ENCODE assay signal across 8 mouse cellular contexts in genomic region chr15:81805624-81806023, GRCm38 (mm10). TPM values are rescaled to one million over a fixed set of nuclear protein-coding genes. Genes with fewer than 3 reads are reported as not detected.
A peak's percentile ranks its signal among the peaks of the same experiment; 100 is the strongest.
DNase-seq lines count a peak whose midpoint lies in the region; ATAC-seq and TF ChIP-seq lines count a peak whose summit lies in the region.

No protein-coding gene starts in this region.

- WGBS in midbrain, postnatal 0 days, result 41% methylated on average over 6 of the region's 6 CpGs
- WGBS in midbrain, embryonic 15.5 days, result 42% methylated on average over 6 of the region's 6 CpGs
- WGBS in kidney, embryonic 16.5 days, result 12% methylated on average over 6 of the region's 6 CpGs
- WGBS in stomach, postnatal 0 days, result 41% methylated on average over 6 of the region's 6 CpGs

- H3K4me2 ChIP-seq in midbrain, postnatal 0 days (ENCODE audit: low read depth, low read length, poor library complexity, severe bottlenecking), result no peak overlapping the region
- no peak overlapping the region for H3K4me2 ChIP-seq in midbrain, embryonic 15.5 days
- no peak overlapping the region; the same call in 1 of the 2 replicates for H3K4me2 ChIP-seq in kidney, embryonic 16.5 days (replicated peaks; ENCODE audit: low read depth, low read length)
- H3K4me2 ChIP-seq in stomach, postnatal 0 days (replicated peaks; ENCODE audit: low read depth), result no peak overlapping the region

- H3K9ac ChIP-seq in midbrain, postnatal 0 days (replicated peaks; ENCODE audit: low read length, poor library complexity, severe bottlenecking), result no peak overlapping the region
- no peak overlapping the region for H3K9ac ChIP-seq in midbrain, embryonic 15.5 days
- no peak overlapping the region for H3K9ac ChIP-seq in kidney, embryonic 16.5 days (replicated peaks; ENCODE audit: low read length)
- no peak overlapping the region for H3K9ac ChIP-seq in stomach, postnatal 0 days (ENCODE audit: low read length)

- no peak overlapping the region for H3K4me3 ChIP-seq in midbrain, postnatal 0 days (ENCODE audit: low read depth, low read length)
- no peak overlapping the region for H3K4me3 ChIP-seq in midbrain, embryonic 15.5 days
- no peak overlapping the region for H3K4me3 ChIP-seq in kidney, embryonic 16.5 days (ENCODE audit: low read length)
- H3K4me3 ChIP-seq in stomach, postnatal 0 days (ENCODE audit: low read depth, low read length), result no peak overlapping the region

- no peaks in the 10 kb centered on the region for H3K36me3 ChIP-seq in midbrain, postnatal 0 days (ENCODE audit: insufficient read depth, low read length)
- no peaks in the 10 kb centered on the region for H3K36me3 ChIP-seq in midbrain, embryonic 15.5 days (replicated peaks)
- no peaks in the 10 kb centered on the region for H3K36me3 ChIP-seq in kidney, embryonic 16.5 days (ENCODE audit: insufficient read depth, low read length)
- H3K36me3 ChIP-seq in stomach, postnatal 0 days (ENCODE audit: control insufficient read depth, insufficient read depth, low read length), result no peaks in the 10 kb centered on the region

- ATAC-seq in midbrain, postnatal 0 days (ENCODE audit: low FRiP score), result no peak
- no peak for ATAC-seq in midbrain, embryonic 15.5 days (replicated peaks)
- no peak for ATAC-seq in kidney, embryonic 16.5 days (ENCODE audit: low FRiP score, low TSS enrichment)
- ATAC-seq in stomach, postnatal 0 days (ENCODE audit: low FRiP score, low TSS enrichment), result no peak

- peak; percentile 74 to 85 for DNase-seq in adrenal gland, adult (ENCODE audit: inconsistent age in 2 of 2, low spot score in 1 of 2)
- no peak for DNase-seq in adrenal gland, postnatal 4 days (ENCODE audit: low spot score in 2 of 2)
- DNase-seq in midbrain, postnatal 0 days (ENCODE audit: low spot score), result peak; percentile 40
- DNase-seq in stomach, postnatal 0 days (ENCODE audit: low spot score), result no peak
- no peak for DNase-seq in left cerebral cortex, adult 9 months (ENCODE audit: low spot score in 2 of 2)
- DNase-seq in frontal cortex, postnatal 36 days (ENCODE audit: low spot score in 2 of 2), result no peak

- no peak overlapping the region for H3K27ac ChIP-seq in midbrain, postnatal 0 days (ENCODE audit: low read depth, low read length)
- H3K27ac ChIP-seq in midbrain, embryonic 15.5 days, result no peak overlapping the region
- peak overlapping the region; percentile 68 for H3K27ac ChIP-seq in kidney, embryonic 16.5 days (ENCODE audit: low read length)
- H3K27ac ChIP-seq in stomach, postnatal 0 days (replicated peaks), result peak overlapping the region; percentile 2; the same call in 1 of the 2 replicates

- H3K27me3 ChIP-seq in midbrain, postnatal 0 days (ENCODE audit: insufficient read depth, low read length), result no peaks in the 10 kb centered on the region
- H3K27me3 ChIP-seq in midbrain, embryonic 15.5 days (replicated peaks), result no peaks in the 10 kb centered on the region
- H3K27me3 ChIP-seq in kidney, embryonic 16.5 days (ENCODE audit: insufficient read depth, low read length), result no peaks in the 10 kb centered on the region
- no peaks in the 10 kb centered on the region for H3K27me3 ChIP-seq in stomach, postnatal 0 days (ENCODE audit: control insufficient read depth, insufficient read depth, low read length)

- TF ChIP-seq EP300 in stomach, postnatal 0 days (optimal IDR thresholded peaks at IDR 0.05), result no peak

- no peaks in the 10 kb centered on the region for H3K9me3 ChIP-seq in midbrain, postnatal 0 days (ENCODE audit: low read length)
- H3K9me3 ChIP-seq in midbrain, embryonic 15.5 days, result no peaks in the 10 kb centered on the region
- no peaks in the 10 kb centered on the region for H3K9me3 ChIP-seq in kidney, embryonic 16.5 days (ENCODE audit: low read length)
- H3K9me3 ChIP-seq in stomach, postnatal 0 days (ENCODE audit: control insufficient read depth, low read length), result no peaks in the 10 kb centered on the region

- H3K4me1 ChIP-seq in midbrain, postnatal 0 days (ENCODE audit: insufficient read depth, low read length), result peaks cover 7% of the 10 kb centered on the region; the same call in 1 of the 2 replicates
- peaks cover 27% of the 10 kb centered on the region for H3K4me1 ChIP-seq in midbrain, embryonic 15.5 days
- H3K4me1 ChIP-seq in kidney, embryonic 16.5 days (ENCODE audit: insufficient read depth, low read length), result peaks cover 55% of the 10 kb centered on the region
- H3K4me1 ChIP-seq in stomach, postnatal 0 days (replicated peaks; ENCODE audit: control insufficient read depth, insufficient read depth), result peaks cover 8% of the 10 kb centered on the region; the same call in 1 of the 2 replicates

- no peak for TF ChIP-seq CTCF in midbrain, postnatal 0 days (IDR thresholded peaks at IDR 0.05)
- TF ChIP-seq CTCF in stomach, postnatal 0 days (IDR thresholded peaks at IDR 0.05; ENCODE audit: low read depth), result no peak

RNA-seq across cellular contexts. Expression of gene Tef, which starts 3.4 kb away (rescaled TPM):
- total RNA-seq in adrenal gland, postnatal 4 days (2021), result 10 to 100 TPM; 84.6 to 86.1 TPM
- total RNA-seq in midbrain, postnatal 0 days (2014; rRNA removed), result 60.1 and 60.6 TPM in 2 replicates
- 23.6 and 25.4 TPM in 2 replicates for polyA plus RNA-seq in midbrain, postnatal 0 days (2015; fragmentation: Nextera tagmentation; extraction: Ambion mirVana)
- polyA plus RNA-seq in midbrain, embryonic 15.5 days (2015; fragmentation: Nextera tagmentation; extraction: Ambion mirVana), result 24.0 and 25.2 TPM in 2 replicates
- polyA plus RNA-seq in kidney, embryonic 16.5 days (2015; fragmentation: Nextera tagmentation; extraction: Ambion mirVana), result 25.7 and 28.9 TPM in 2 replicates
- 17.1 and 21.2 TPM in 2 replicates for polyA plus RNA-seq in stomach, postnatal 0 days (2015; fragmentation: Nextera tagmentation; extraction: Ambion mirVana)

RNA-seq across cellular contexts. Expression of gene Tob2, which starts 53.0 kb away (rescaled TPM):
- total RNA-seq in adrenal gland, postnatal 4 days (2021), result 10 to 100 TPM; 66.2 to 67.2 TPM
- 10.9 and 15.4 TPM in 2 replicates for total RNA-seq in midbrain, postnatal 0 days (2014; rRNA removed)
- 12.2 and 14.2 TPM in 2 replicates for polyA plus RNA-seq in midbrain, postnatal 0 days (2015; fragmentation: Nextera tagmentation; extraction: Ambion mirVana)
- polyA plus RNA-seq in midbrain, embryonic 15.5 days (2015; fragmentation: Nextera tagmentation; extraction: Ambion mirVana), result 16.5 and 18.5 TPM in 2 replicates
- polyA plus RNA-seq in kidney, embryonic 16.5 days (2015; fragmentation: Nextera tagmentation; extraction: Ambion mirVana), result 29.6 and 32.6 TPM in 2 replicates
- polyA plus RNA-seq in stomach, postnatal 0 days (2015; fragmentation: Nextera tagmentation; extraction: Ambion mirVana), result 18.8 and 20.5 TPM in 2 replicates

Comparison
In these comparisons a context has a peak if more than half of its experiments do, and no peak if none do; other contexts are left out.
1. DNase-seq: peak in adrenal gland, adult (2 of 2) and midbrain, postnatal 0 days (single experiment); none in adrenal gland, postnatal 4 days (0 of 2), stomach, postnatal 0 days (single experiment), left cerebral cortex, adult 9 months (0 of 2) and frontal cortex, postnatal 36 days (0 of 2).
2. H3K27ac ChIP-seq: peak in kidney, embryonic 16.5 days (single experiment) and stomach, postnatal 0 days (single experiment); none in midbrain, postnatal 0 days (single experiment) and midbrain, embryonic 15.5 days (single experiment).